Mouse (Mus musculus) CH12.LX (cell line): ENCODE results near the gene Nudt16l1.

Experiments
- CTCF ChIP-seq, 2 experiments: IDR thresholded peaks in 1 of 2; conservative IDR thresholded peaks in 1 of 2; 2 replicates each; pipeline ENCODE4 v1.5.1; 2011 to 2012; ENCODE audit warnings: low read depth in 2 of 2, low read length in 2 of 2, improper control_type of control experiment in 1 of 2, inconsistent platforms in 1 of 2, mild to moderate bottlenecking in 1 of 2, moderate library complexity in 1 of 2
- GABPA ChIP-seq: IDR thresholded peaks from 2 replicates; pipeline ENCODE4 v1.6.1; 2012; ENCODE audit warnings: low read depth, low read length, improper control_type of control experiment, inconsistent platforms; ENCODE audit not compliant: insufficient replicate concordance
- JUND ChIP-seq: conservative IDR thresholded peaks from 2 replicates; pipeline ENCODE4 v1.6.1; 2011; ENCODE audit warnings: low read depth, low read length, improper control_type of control experiment
- POLR2A ChIP-seq: IDR thresholded peaks from 2 replicates; pipeline ENCODE4 v1.6.1; 2011; ENCODE audit warnings: low read depth, mild to moderate bottlenecking, improper control_type of control experiment, low read length

DNA sequence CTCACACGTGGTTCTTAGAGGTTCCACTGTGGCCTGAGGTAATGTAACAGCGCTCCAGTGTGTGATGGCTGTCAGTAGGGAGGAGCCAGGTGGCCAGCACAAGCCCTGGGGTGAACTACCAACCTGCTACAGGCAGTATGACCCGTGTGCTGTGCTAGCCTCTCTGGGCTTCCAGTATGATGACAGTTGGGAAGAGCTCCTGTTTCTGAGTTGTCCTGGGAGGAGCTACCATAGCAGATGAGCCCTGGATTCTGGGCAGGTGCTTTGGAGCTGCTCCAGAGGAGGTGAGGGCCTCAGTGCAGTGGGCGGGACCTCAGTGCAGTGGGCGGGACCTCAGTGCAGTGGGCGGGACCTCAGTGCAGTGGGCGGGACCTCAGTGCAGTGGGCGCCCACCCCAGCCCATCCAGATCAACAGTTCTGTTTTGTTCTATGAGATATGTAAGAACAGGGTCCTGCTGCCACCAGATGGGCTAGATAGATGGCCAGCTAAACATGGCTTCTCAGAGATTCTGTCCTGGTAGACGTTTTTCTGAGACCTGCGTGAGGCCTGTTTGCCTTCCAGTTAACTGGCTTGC lies 26.4 kb upstream of the Nudt16l1 start:
- TF ChIP-seq CTCF (conservative IDR thresholded peaks at IDR 0.05 in 1 of 2, IDR thresholded peaks at IDR 0.05 in 1 of 2; ENCODE audit: low read depth in 2 of 2, low read length in 2 of 2) (no peak), JUND (no peak), GABPA (no peak), POLR2A (no peak)
